ENCODE assay signal across 16 mouse cellular contexts in genomic region chr2:30874445-30874844, GRCm38 (mm10). TPM values are rescaled to one million over a fixed set of nuclear protein-coding genes. Genes with fewer than 3 reads are reported as not detected.
DNase-seq lines count a peak whose midpoint lies in the region; ATAC-seq lines count a peak whose summit lies in the region.
"Had no signal": no experiment of that assay in that cellular context is flagged by ENCODE, and none has a peak within 500 bp of the region (broad histone marks: within the 10 kb centered on the region; RNA-seq: fewer than 3 reads in every experiment).

No protein-coding gene starts in this region.

- intact Hi-C loops in heart, postnatal 10 days (cut with DNase I), result no loop called here

- no peaks in the 10 kb centered on the region for H3K27me3 ChIP-seq in heart, embryonic 13.5 days (replicated peaks)
- no peaks in the 10 kb centered on the region for H3K27me3 ChIP-seq in kidney, embryonic 15.5 days
- no peaks in the 10 kb centered on the region for H3K27me3 ChIP-seq in kidney, embryonic 16.5 days (ENCODE audit: insufficient read depth, low read length)
- H3K27me3 ChIP-seq in embryonic facial prominence, embryonic 13.5 days, result no peaks in the 10 kb centered on the region
- H3K27me3 ChIP-seq in limb, embryonic 11.5 days (ENCODE audit: control insufficient read depth, insufficient read depth, low read length), result no peaks in the 10 kb centered on the region
- H3K27me3 ChIP-seq: intestine, embryonic 15.5 days; liver, embryonic 15.5 days; stomach, embryonic 15.5 days had no signal

- no peak for ATAC-seq in heart, embryonic 13.5 days (ENCODE audit: extremely low read depth, insufficient number of reproducible peaks, low FRiP score, low TSS enrichment)
- ATAC-seq in kidney, embryonic 15.5 days (replicated peaks; ENCODE audit: low FRiP score), result no peak
- ATAC-seq in kidney, embryonic 16.5 days (ENCODE audit: low FRiP score, low TSS enrichment), result no peak
- ATAC-seq in embryonic facial prominence, embryonic 13.5 days (ENCODE audit: insufficient number of reproducible peaks, insufficient read depth, low FRiP score, low TSS enrichment, low read depth), result no peak
- ATAC-seq in limb, embryonic 11.5 days (ENCODE audit: insufficient number of reproducible peaks, low FRiP score, low TSS enrichment, low read depth), result no peak
- ATAC-seq: intestine, embryonic 15.5 days had no signal

- DNase-seq in heart, postnatal 10 days, result no peak
- no peak for DNase-seq in limb, embryonic 11.5 days (ENCODE audit: low spot score)
- DNase-seq in frontal cortex, postnatal 10 days (ENCODE audit: low spot score in 2 of 2), result no peak
- DNase-seq in Muller cell, postnatal 12 days (ENCODE audit: inconsistent ontology term), result no peak
- DNase-seq: cerebellum, adult 11-12 months; cerebellum, postnatal 36 days; layer of hippocampus, adult 9-11 months; midbrain, embryonic 14.5 days; spleen, adult 18-20 months had no signal

- H3K36me3 ChIP-seq in heart, embryonic 13.5 days, result peaks cover 15% of the 10 kb centered on the region
- H3K36me3 ChIP-seq in kidney, embryonic 15.5 days, result no peaks in the 10 kb centered on the region
- no peaks in the 10 kb centered on the region for H3K36me3 ChIP-seq in kidney, embryonic 16.5 days (ENCODE audit: insufficient read depth, low read length)
- H3K36me3 ChIP-seq in embryonic facial prominence, embryonic 13.5 days, result peaks cover 15% of the 10 kb centered on the region
- H3K36me3 ChIP-seq in limb, embryonic 11.5 days (ENCODE audit: control insufficient read depth, insufficient read depth, low read length), result peaks cover 8% of the 10 kb centered on the region; the same call in 1 of the 2 replicates
- H3K36me3 ChIP-seq: intestine, embryonic 15.5 days; liver, embryonic 15.5 days; stomach, embryonic 15.5 days had no signal

- H3K9me3 ChIP-seq in heart, embryonic 13.5 days, result no peaks in the 10 kb centered on the region
- H3K9me3 ChIP-seq in kidney, embryonic 15.5 days (replicated peaks), result no peaks in the 10 kb centered on the region
- no peaks in the 10 kb centered on the region; the same call in 1 of the 2 replicates for H3K9me3 ChIP-seq in kidney, embryonic 16.5 days (ENCODE audit: low read length)
- H3K9me3 ChIP-seq in embryonic facial prominence, embryonic 13.5 days, result no peaks in the 10 kb centered on the region
- H3K9me3 ChIP-seq in limb, embryonic 11.5 days (ENCODE audit: control insufficient read depth, low read length), result no peaks in the 10 kb centered on the region
- H3K9me3 ChIP-seq: intestine, embryonic 15.5 days; liver, embryonic 15.5 days; stomach, embryonic 15.5 days had no signal

- H3K4me2 ChIP-seq in heart, embryonic 13.5 days, result no peak overlapping the region
- H3K4me2 ChIP-seq in kidney, embryonic 15.5 days, result no peak overlapping the region
- H3K4me2 ChIP-seq in kidney, embryonic 16.5 days (replicated peaks; ENCODE audit: low read depth, low read length), result no peak overlapping the region
- H3K4me2 ChIP-seq in embryonic facial prominence, embryonic 13.5 days, result no peak overlapping the region
- H3K4me2 ChIP-seq in limb, embryonic 11.5 days (ENCODE audit: low read depth, severe bottlenecking), result no peak overlapping the region
- H3K4me2 ChIP-seq: intestine, embryonic 15.5 days; liver, embryonic 15.5 days; stomach, embryonic 15.5 days had no signal

- H3K4me3 ChIP-seq in heart, embryonic 13.5 days, result no peak overlapping the region
- no peak overlapping the region for H3K4me3 ChIP-seq in kidney, embryonic 15.5 days (replicated peaks)
- no peak overlapping the region for H3K4me3 ChIP-seq in kidney, embryonic 16.5 days (ENCODE audit: low read length)
- no peak overlapping the region for H3K4me3 ChIP-seq in embryonic facial prominence, embryonic 13.5 days
- no peak overlapping the region for H3K4me3 ChIP-seq in limb, embryonic 11.5 days (ENCODE audit: low read depth, low read length)
- H3K4me3 ChIP-seq: intestine, embryonic 15.5 days; liver, embryonic 15.5 days; stomach, embryonic 15.5 days had no signal

- peaks cover 55% of the 10 kb centered on the region for H3K4me1 ChIP-seq in heart, embryonic 13.5 days
- H3K4me1 ChIP-seq in kidney, embryonic 15.5 days, result peaks cover 40% of the 10 kb centered on the region
- H3K4me1 ChIP-seq in kidney, embryonic 16.5 days (ENCODE audit: insufficient read depth, low read length), result peaks cover 28% of the 10 kb centered on the region
- H3K4me1 ChIP-seq in embryonic facial prominence, embryonic 13.5 days, result peaks cover 71% of the 10 kb centered on the region
- H3K4me1 ChIP-seq in limb, embryonic 11.5 days (ENCODE audit: control insufficient read depth, insufficient read depth, low read length), result peaks cover 57% of the 10 kb centered on the region
- H3K4me1 ChIP-seq: intestine, embryonic 15.5 days; liver, embryonic 15.5 days had no signal

- peak overlapping the region; percentile 41; the same call in 1 of the 2 replicates for H3K9ac ChIP-seq in heart, embryonic 13.5 days
- H3K9ac ChIP-seq in kidney, embryonic 15.5 days, result no peak overlapping the region
- H3K9ac ChIP-seq in kidney, embryonic 16.5 days (replicated peaks; ENCODE audit: low read length), result no peak overlapping the region; the same call in 1 of the 2 replicates
- H3K9ac ChIP-seq in embryonic facial prominence, embryonic 13.5 days, result no peak overlapping the region
- H3K9ac ChIP-seq in limb, embryonic 11.5 days (ENCODE audit: low read length), result no peak overlapping the region
- H3K9ac ChIP-seq: intestine, embryonic 15.5 days; liver, embryonic 15.5 days; stomach, embryonic 15.5 days had no signal

- H3K27ac ChIP-seq in heart, embryonic 13.5 days (replicated peaks), result peak overlapping the region; percentile 68
- 0 out of 2 replicates have a peak overlapping the region, but pooled peaks have one; percentile 0 for H3K27ac ChIP-seq in kidney, embryonic 15.5 days
- no peak overlapping the region for H3K27ac ChIP-seq in kidney, embryonic 16.5 days (ENCODE audit: low read length)
- peak overlapping the region; percentile 94 for H3K27ac ChIP-seq in embryonic facial prominence, embryonic 13.5 days
- peak overlapping the region; percentile 83; the same call in 1 of the 2 replicates for H3K27ac ChIP-seq in limb, embryonic 11.5 days (replicated peaks; ENCODE audit: low read depth, low read length)
- H3K27ac ChIP-seq: intestine, embryonic 15.5 days; liver, embryonic 15.5 days; stomach, embryonic 15.5 days had no signal

- 46% methylated on average over 10 of the region's 10 CpGs for WGBS in heart, embryonic 13.5 days
- 59% methylated on average over 10 of the region's 10 CpGs for WGBS in kidney, embryonic 15.5 days
- WGBS in kidney, embryonic 16.5 days, result 50% methylated on average over 10 of the region's 10 CpGs
- 36% methylated on average over 10 of the region's 10 CpGs for WGBS in embryonic facial prominence, embryonic 13.5 days
- WGBS in limb, embryonic 11.5 days, result 40% methylated on average over 10 of the region's 10 CpGs

RNA-seq across cellular contexts. Expression of gene Prrx2, which starts 39.7 kb away (rescaled TPM):
- polyA plus RNA-seq in heart, embryonic 13.5 days (2015; fragmentation: Nextera tagmentation; extraction: Ambion mirVana), result 30.3 and 37.0 TPM in 2 replicates
- 1 to 10 TPM; 3.1 to 4.9 TPM for total RNA-seq in heart, postnatal 10 days (2021)
- polyA plus RNA-seq in kidney, embryonic 15.5 days (2015; fragmentation: Nextera tagmentation; extraction: Ambion mirVana), result 10.6 and 10.9 TPM in 2 replicates
- 7.7 and 8.0 TPM in 2 replicates for polyA plus RNA-seq in kidney, embryonic 16.5 days (2015; fragmentation: Nextera tagmentation; extraction: Ambion mirVana)
- polyA plus RNA-seq in embryonic facial prominence, embryonic 13.5 days (2015; fragmentation: Nextera tagmentation; extraction: Ambion mirVana), result 103 and 107 TPM in 2 replicates
- polyA plus RNA-seq in limb, embryonic 11.5 days (2014; fragmentation: Nextera tagmentation; extraction: Ambion mirVana), result 138 and 155 TPM in 2 replicates
- polyA plus RNA-seq: liver, embryonic 15.5 days had no signal

RNA-seq across cellular contexts. Expression of gene Asb6, which starts 44.3 kb away (rescaled TPM):
- 20.0 and 21.8 TPM in 2 replicates for polyA plus RNA-seq in heart, embryonic 13.5 days (2015; fragmentation: Nextera tagmentation; extraction: Ambion mirVana)
- 10 to 100 TPM; 12.0 to 13.5 TPM for total RNA-seq in heart, postnatal 10 days (2021)
- polyA plus RNA-seq in kidney, embryonic 15.5 days (2015; fragmentation: Nextera tagmentation; extraction: Ambion mirVana), result 35.5 and 38.3 TPM in 2 replicates
- 39.0 and 42.7 TPM in 2 replicates for polyA plus RNA-seq in kidney, embryonic 16.5 days (2015; fragmentation: Nextera tagmentation; extraction: Ambion mirVana)
- 39.5 and 47.3 TPM in 2 replicates for polyA plus RNA-seq in embryonic facial prominence, embryonic 13.5 days (2015; fragmentation: Nextera tagmentation; extraction: Ambion mirVana)
- 38.7 and 40.4 TPM in 2 replicates for polyA plus RNA-seq in limb, embryonic 11.5 days (2014; fragmentation: Nextera tagmentation; extraction: Ambion mirVana)

RNA-seq across cellular contexts. Expression of gene Ptges, which starts 55.2 kb away (rescaled TPM):
- polyA plus RNA-seq in heart, embryonic 13.5 days (2015; fragmentation: Nextera tagmentation; extraction: Ambion mirVana), result 2.3 and 5.0 TPM in 2 replicates
- total RNA-seq in heart, postnatal 10 days (2021), result 1 to 10 TPM; 1.1 to 2.3 TPM
- polyA plus RNA-seq in kidney, embryonic 15.5 days (2015; fragmentation: Nextera tagmentation; extraction: Ambion mirVana), result 13.3 and 13.5 TPM in 2 replicates
- polyA plus RNA-seq in kidney, embryonic 16.5 days (2015; fragmentation: Nextera tagmentation; extraction: Ambion mirVana), result 19.1 and 25.2 TPM in 2 replicates
- polyA plus RNA-seq in embryonic facial prominence, embryonic 13.5 days (2015; fragmentation: Nextera tagmentation; extraction: Ambion mirVana), result 15.8 and 19.8 TPM in 2 replicates
- polyA plus RNA-seq in limb, embryonic 11.5 days (2014; fragmentation: Nextera tagmentation; extraction: Ambion mirVana), result 7.9 and 10.3 TPM in 2 replicates
